Mouse (Mus musculus) lung, embryonic 15.5 days (tissue): ENCODE measurements at regions not wholly inside any gene's neighbourhood (a gene's known extent, or its start where the extent isn't known, plus 50 kb on each side); places are given as distances from the start of the nearest gene placed in this dataset.
"Not testable (repeated sequence)": the region's sequence is repeated elsewhere in the genome, so short reads cannot be mapped to it uniquely, and the experiment has no call there.

Experiments used
- ATAC-seq: fragments of 200-750 bp; cut with Nextera tagmentation; 2 replicates; pipeline ENCODE4 v1.8.0; 2017; ENCODE audit warnings: moderate number of reproducible peaks, borderline replicate concordance; ENCODE audit not compliant: low FRiP score, low TSS enrichment; ENCODE audit errors: extremely low read depth
- H3K27ac ChIP-seq: fragments of 300-500 bp; sonication (generic); 2 replicates; pipeline ENCODE4 v1.5.1; 2015; ENCODE audit warnings: moderate library complexity, mild to moderate bottlenecking, inconsistent platforms
- H3K27me3 ChIP-seq: fragments of 300-500 bp; sonication (generic); 2 replicates; pipeline ENCODE4 v1.6.1; 2015; ENCODE audit warnings: inconsistent platforms
- H3K36me3 ChIP-seq: fragments of 300-500 bp; sonication (generic); 2 replicates; pipeline ENCODE4 v1.6.1; 2015; ENCODE audit warnings: inconsistent platforms
- H3K4me1 ChIP-seq: fragments of 300-500 bp; sonication (generic); 2 replicates; pipeline ENCODE4 v1.6.1; 2015; ENCODE audit warnings: inconsistent platforms
- H3K4me2 ChIP-seq: fragments of 300-500 bp; sonication (generic); 2 replicates; pipeline ENCODE4 v1.6.1; 2015; ENCODE audit warnings: inconsistent platforms, mild to moderate bottlenecking, moderate library complexity
- H3K4me3 ChIP-seq: fragments of 300-500 bp; sonication (generic); 2 replicates; pipeline ENCODE4 v1.5.1; 2015; ENCODE audit warnings: mild to moderate bottlenecking, inconsistent platforms
- H3K9ac ChIP-seq: fragments of 300-500 bp; sonication (generic); 2 replicates; pipeline ENCODE4 v1.6.1; 2015; ENCODE audit warnings: inconsistent platforms
- H3K9me3 ChIP-seq: fragments of 300-500 bp; sonication (generic); 2 replicates; pipeline ENCODE4 v1.6.1; 2016; ENCODE audit warnings: inconsistent platforms
- WGBS: fragments of 180-500 bp; shearing (Covaris S2); methylation state at CpG from one replicate; pipeline ENCODE4 v1.1.7; 2015; 5-methylcytosine and 5-hydroxymethylcytosine counted together

DNA sequence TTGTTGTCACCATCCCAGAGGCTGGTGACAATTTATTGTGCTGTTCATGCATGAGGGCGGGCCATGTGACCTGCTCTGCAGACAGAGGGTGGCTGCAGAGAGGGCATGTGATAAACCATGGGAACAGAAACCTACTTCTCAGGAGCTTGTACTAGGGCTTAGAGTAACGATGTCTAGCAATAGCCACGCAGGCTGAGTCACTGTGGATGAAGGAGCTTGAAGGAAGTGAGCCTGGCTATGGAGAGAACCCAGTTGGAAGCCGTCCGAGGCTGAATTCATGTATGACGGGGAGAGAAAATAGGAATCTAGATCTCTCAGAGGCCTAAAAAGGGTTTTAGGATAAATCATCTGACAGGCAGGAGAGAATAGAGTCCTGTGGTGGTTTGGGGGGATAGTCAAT is 988.0 kb downstream of the 4930447A16Rik start:
- Histone ChIP-seq H3K36me3 (no peaks in the 10 kb centered on the region), H3K27me3 (no peaks in the 10 kb centered on the region), H3K4me3 (no peak overlapping the region), H3K4me2 (no peak overlapping the region), H3K9ac (no peak overlapping the region), H3K4me1 (peaks cover 7% of the 10 kb centered on the region; the same call in 1 of the 2 replicates), H3K9me3 (no peaks in the 10 kb centered on the region), H3K27ac (no peak overlapping the region)
- WGBS = 90% methylated on average over 6 of the region's 6 CpGs
- ATAC-seq = no peak

DNA sequence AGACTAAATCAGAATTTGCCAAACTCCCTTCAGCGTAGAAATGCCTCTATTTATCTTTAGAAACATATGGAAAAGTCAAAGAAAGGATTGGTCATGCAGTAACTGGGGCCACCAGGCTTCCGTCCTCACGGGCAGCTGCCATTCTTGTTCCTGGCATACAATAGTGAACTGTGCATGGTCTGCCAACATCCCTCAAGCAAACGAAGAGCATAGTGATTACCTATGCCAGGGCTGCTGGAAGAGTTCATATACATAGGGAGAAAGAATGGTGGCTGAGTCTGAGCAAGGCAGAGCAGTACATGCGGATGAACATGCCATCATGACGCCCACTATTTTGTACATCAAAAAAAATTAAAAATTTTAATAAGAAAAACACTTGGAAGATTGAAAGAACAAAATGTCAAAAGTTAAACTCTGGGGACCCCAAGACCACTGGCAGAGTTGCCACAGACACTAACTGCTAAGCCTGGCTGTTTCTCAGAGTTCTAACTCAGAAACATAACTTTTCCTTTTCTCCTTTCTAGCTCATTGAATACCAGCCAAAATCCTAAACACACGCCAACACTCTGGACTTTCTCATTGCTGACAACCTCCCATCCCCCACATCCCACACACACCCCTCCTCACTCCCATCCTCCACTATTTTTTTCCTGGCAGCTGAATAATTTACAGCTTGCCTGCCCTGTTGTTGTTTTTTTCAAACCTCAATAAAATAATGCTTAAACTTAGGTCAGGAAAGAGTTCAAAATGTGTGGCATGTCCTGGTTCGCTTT is 989.1 kb downstream of the 4930447A16Rik start:
- H3K27me3 ChIP-seq = no peaks in the 10 kb centered on the region
- peaks cover 7% of the 10 kb centered on the region for H3K4me1 ChIP-seq
- H3K36me3 ChIP-seq = no peaks in the 10 kb centered on the region
- H3K27ac ChIP-seq = peak overlapping the region; percentile 32
- peak; percentile 51; the same call in 1 of the 2 replicates for ATAC-seq
- H3K4me3 ChIP-seq = no peak overlapping the region
- no peaks in the 10 kb centered on the region for H3K9me3 ChIP-seq
- WGBS = 59% methylated on average over 8 of the region's 8 CpGs
- no peak overlapping the region for H3K4me2 ChIP-seq
- H3K9ac ChIP-seq = no peak overlapping the region

DNA sequence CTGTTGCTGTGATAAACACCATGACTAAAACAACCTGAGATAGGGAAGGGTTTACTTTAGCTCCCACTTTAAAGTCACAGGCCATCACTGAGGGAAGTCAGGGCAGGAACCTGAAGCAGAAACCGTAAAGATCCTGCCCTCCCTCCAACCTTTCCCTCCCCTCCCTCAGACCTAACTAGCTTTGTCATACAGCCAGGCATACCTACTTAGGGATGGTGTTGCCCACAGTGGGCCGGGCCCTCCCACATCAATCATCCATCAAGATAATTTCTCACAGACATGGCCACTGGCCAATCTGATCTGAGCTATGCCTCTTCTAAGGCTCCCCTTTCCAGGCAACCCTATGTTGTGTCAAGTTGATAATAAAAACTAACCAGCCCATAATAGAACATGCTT is 989.7 kb downstream of the 4930447A16Rik start:
- no peak for ATAC-seq
- 0 out of 2 replicates have a peak overlapping the region, but pooled peaks have one; percentile 32 for H3K27ac ChIP-seq
- H3K9ac ChIP-seq = no peak overlapping the region

DNA sequence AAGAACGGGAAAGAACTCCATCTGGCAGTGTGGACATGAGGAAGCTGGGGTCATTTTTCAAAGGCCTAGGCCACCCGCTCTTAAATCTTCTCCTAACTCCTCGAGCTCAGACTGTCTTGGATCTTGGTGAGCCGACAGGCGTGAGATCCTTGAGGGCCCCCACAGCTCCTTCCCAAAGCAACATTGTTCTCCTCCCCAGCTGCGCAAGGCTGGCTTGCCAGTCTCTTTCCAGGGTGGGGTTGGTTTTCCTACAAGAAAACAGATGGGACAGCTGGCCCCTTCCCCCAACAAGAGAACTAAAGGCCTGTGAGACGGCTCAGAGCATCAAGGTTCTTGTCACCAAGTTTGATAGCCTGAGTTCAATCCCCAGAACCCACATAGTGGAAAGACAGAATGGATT is 994.3 kb downstream of the 4930447A16Rik start:
- 56% methylated on average over 7 of the region's 7 CpGs for WGBS
- Histone ChIP-seq H3K4me1 (peaks cover 12% of the 10 kb centered on the region), H3K4me3 (no peak overlapping the region), H3K27ac (no peak overlapping the region), H3K36me3 (no peaks in the 10 kb centered on the region), H3K9me3 (no peaks in the 10 kb centered on the region), H3K9ac (no peak overlapping the region), H3K4me2 (no peak overlapping the region), H3K27me3 (no peaks in the 10 kb centered on the region)
- no peak for ATAC-seq

More for the DNA sequence above, 989.7 kb downstream of the 4930447A16Rik start:
- Histone ChIP-seq H3K4me1 (peaks cover 9% of the 10 kb centered on the region), H3K4me2 (no peak overlapping the region), H3K4me3 (no peak overlapping the region), H3K9me3 (no peaks in the 10 kb centered on the region), H3K36me3 (no peaks in the 10 kb centered on the region), H3K27me3 (no peaks in the 10 kb centered on the region)
- WGBS = 42% methylated on average over 2 of the region's 2 CpGs

DNA sequence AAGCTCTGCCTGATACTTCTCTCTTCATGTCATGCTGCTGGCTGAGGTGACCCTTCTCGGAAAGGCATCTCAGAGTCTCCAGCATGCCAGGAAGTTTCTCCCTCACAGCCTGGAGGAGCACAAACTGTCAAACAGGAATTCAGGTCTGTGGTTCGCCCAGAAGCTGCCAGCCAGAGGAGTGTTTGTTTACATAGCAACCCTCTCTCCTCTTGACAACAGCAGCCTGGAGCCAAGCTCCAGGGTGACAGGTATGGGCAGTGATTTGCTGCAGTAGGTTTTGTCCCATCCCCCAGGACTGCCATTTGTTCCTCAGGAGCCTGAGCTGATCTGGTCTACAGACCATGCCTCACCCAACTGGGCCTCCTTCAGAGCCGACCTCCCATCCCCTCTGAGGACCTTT is 995.4 kb downstream of the 4930447A16Rik start:
- peak overlapping the region; percentile 64 for H3K27ac ChIP-seq
- H3K27me3 ChIP-seq = no peaks in the 10 kb centered on the region
- H3K4me3 ChIP-seq = no peak overlapping the region
- no peak overlapping the region for H3K9ac ChIP-seq
- no peaks in the 10 kb centered on the region for H3K36me3 ChIP-seq
- 7% methylated on average over 3 of the region's 3 CpGs for WGBS
- peaks cover 12% of the 10 kb centered on the region for H3K4me1 ChIP-seq
- no peak overlapping the region for H3K4me2 ChIP-seq
- H3K9me3 ChIP-seq = no peaks in the 10 kb centered on the region
- ATAC-seq = peak; percentile 62; the same call in 1 of the 2 replicates

DNA sequence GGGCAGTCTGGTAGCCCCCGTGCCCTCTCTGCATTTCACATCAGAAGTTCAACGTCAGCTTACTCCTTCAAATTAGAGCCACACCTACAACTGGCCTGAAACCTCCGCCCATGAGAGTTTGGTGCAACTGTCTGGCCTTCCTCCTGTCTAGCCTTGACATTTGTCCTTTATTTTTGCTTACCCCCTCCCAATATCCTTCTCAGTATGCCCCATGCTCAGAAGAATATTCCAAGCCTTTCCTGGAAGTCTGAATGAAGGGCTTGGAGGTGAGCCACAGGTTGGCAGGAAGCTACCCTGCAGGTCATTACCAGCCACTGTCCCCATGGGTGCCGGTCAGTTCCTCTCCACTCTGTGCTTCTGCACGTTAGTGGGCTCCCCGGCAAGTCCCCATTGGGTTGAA is 997.4 kb downstream of the 4930447A16Rik start:
- 66% methylated on average over 6 of the region's 6 CpGs for WGBS
- no peaks in the 10 kb centered on the region for H3K36me3 ChIP-seq
- no peaks in the 10 kb centered on the region for H3K9me3 ChIP-seq
- H3K4me2 ChIP-seq = no peak overlapping the region
- H3K27me3 ChIP-seq = no peaks in the 10 kb centered on the region
- no peak overlapping the region for H3K27ac ChIP-seq
- no peak overlapping the region for H3K9ac ChIP-seq
- H3K4me3 ChIP-seq = no peak overlapping the region
- H3K4me1 ChIP-seq = peaks cover 12% of the 10 kb centered on the region
- no peak for ATAC-seq

DNA sequence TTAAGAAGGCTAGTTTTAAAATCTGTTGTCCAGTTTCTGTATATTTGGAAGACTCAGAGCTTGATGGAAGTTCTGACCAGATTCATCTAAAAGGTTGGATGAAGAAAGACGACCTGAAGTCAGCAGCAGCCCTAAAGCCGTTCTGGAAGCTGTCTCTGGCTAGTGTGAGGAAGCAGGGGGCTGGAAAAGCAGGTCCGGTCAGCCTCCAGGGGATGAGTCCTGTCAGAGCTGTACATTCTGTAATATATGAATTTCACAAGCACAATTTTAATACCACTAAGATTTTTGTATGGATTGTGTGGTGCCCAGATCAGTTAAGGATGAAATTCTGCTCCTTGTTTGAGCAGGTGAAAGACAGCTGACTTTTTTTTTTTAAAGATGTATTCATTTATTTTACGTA is 1000.2 kb downstream of the 4930447A16Rik start:
- Histone ChIP-seq H3K27me3 (no peaks in the 10 kb centered on the region), H3K9ac (no peak overlapping the region), H3K4me1 (peaks cover 6% of the 10 kb centered on the region), H3K4me3 (no peak overlapping the region), H3K9me3 (no peaks in the 10 kb centered on the region), H3K4me2 (no peak overlapping the region), H3K36me3 (no peaks in the 10 kb centered on the region), H3K27ac (no peak overlapping the region)
- 67% methylated on average over 4 of the region's 4 CpGs for WGBS
- no peak for ATAC-seq

DNA sequence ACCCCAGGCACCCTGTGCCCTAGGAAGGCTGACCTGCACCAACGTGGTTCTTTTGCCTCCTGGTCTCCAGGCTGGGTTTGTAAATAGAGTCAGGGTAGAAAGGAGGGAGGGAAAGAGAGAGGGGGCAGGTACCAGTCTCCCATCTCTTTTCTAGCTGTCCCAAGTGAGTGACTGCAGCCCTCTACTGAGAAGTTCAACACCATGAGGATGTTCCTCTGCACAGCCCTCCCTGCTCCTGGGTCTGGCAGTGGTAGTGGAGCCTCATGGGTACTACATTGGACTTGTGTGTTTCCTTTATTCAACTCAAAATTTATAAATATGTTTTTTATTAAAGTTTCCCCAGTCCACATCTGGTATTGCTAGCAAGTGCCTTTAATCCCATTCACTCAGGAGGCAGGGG is 1002.6 kb downstream of the 4930447A16Rik start:
- 47% methylated on average over 1 of the region's 1 CpGs for WGBS
- no peak overlapping the region for H3K4me3 ChIP-seq
- no peak for ATAC-seq

DNA sequence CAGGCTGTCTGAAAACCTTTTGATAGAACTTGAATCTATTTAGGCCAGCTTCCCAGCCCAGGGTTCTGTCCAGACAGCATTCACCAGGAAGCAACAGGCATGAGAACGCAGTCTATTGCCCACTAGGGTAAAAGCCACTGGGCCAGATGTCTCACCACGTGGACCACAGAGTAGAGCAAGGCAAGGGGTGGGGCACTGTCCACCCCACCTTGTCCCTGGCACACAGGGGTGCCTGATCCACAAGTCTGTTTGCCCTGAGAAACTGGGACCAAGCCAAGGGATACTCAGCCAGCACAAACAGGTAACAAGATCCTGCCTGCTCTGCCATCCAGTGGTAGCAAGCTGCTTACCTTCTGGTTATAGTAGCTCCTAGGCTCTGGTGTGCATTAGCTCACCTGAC is 1006.3 kb downstream of the 4930447A16Rik start:
- Histone ChIP-seq H3K27me3 (no peaks in the 10 kb centered on the region), H3K4me3 (no peak overlapping the region), H3K9ac (no peak overlapping the region), H3K27ac (no peak overlapping the region), H3K9me3 (no peaks in the 10 kb centered on the region), H3K4me1 (no peaks in the 10 kb centered on the region), H3K4me2 (no peak overlapping the region), H3K36me3 (no peaks in the 10 kb centered on the region)
- WGBS = 52% methylated on average over 2 of the region's 2 CpGs
- no peak; the same call in 1 of the 2 replicates for ATAC-seq

More for the DNA sequence above, 1002.6 kb downstream of the 4930447A16Rik start:
- Histone ChIP-seq H3K27ac (no peak overlapping the region), H3K36me3 (no peaks in the 10 kb centered on the region), H3K4me2 (no peak overlapping the region), H3K9ac (no peak overlapping the region), H3K4me1 (no peaks in the 10 kb centered on the region), H3K9me3 (no peaks in the 10 kb centered on the region), H3K27me3 (no peaks in the 10 kb centered on the region)

DNA sequence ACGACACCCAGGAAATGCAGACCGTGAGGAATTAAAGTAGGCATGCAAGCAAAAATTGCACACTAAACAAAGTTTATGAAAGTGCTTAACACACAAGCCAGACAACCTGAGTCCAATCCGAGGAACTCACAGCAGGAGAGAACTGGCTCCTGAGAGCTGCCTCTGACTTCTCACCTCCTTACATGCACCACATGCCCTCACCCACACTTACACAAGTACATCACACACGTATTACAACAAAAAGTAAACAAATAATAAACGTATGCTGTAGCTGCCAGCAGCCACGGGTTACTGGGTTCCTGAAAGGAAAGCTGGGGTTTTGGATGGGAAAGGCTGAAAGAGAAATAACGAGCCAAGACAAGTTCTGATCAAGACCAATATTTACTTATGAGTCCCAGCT is 1008.0 kb downstream of the 4930447A16Rik start:
- Histone ChIP-seq H3K4me1 (no peaks in the 10 kb centered on the region), H3K9me3 (no peaks in the 10 kb centered on the region), H3K4me2 (no peak overlapping the region), H3K9ac (no peak overlapping the region), H3K36me3 (no peaks in the 10 kb centered on the region), H3K27me3 (no peaks in the 10 kb centered on the region), H3K27ac (no peak overlapping the region), H3K4me3 (no peak overlapping the region)
- 63% methylated on average over 7 of the region's 7 CpGs for WGBS
- ATAC-seq = no peak

DNA sequence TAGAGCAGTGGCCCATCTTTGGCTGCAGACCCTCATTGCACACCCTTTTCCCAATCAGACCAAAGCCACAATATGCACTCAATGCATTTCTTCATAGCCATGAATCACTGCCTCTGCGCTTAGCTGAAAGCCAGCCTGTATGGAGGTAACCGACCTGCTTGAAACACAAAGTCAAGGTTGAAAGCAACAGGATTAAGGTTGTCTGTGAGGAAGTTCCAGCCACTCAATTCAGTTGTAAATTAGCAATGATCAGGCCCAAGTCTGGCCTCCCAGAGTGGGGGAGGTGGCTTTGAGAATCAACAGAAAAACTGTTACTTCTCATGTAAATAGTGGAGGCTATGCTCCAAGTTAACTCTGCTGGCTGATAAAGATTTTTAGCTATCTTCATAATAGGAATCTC is 1008.9 kb downstream of the 4930447A16Rik start:
- ATAC-seq, H3K27ac ChIP-seq, H3K4me3 ChIP-seq, H3K36me3 ChIP-seq, H3K4me1 ChIP-seq, H3K27me3 ChIP-seq, H3K4me2 ChIP-seq, H3K9ac ChIP-seq, H3K9me3 ChIP-seq: not testable (repeated sequence)
- WGBS = 93% methylated on average over 2 of the region's 2 CpGs
